Mouse (Mus musculus) right cerebral cortex, adult 18-20 months (tissue): ENCODE measurements around the gene Atp6v0b.

ENCODE experiments used
- DNase-seq: peaks from one replicate; pipeline ENCODE4 v3.0.0; 2022; ENCODE audit warnings: mixed read lengths

The Atp6v0b gene

GRCm38 (mm10) chr4:117869317-117869716, 17.8 kb downstream of the Atp6v0b start:
- DNase-seq, result no peak

GRCm38 (mm10) chr4:117867823-117868222, 19.3 kb downstream of the Atp6v0b start:
- no peak for DNase-seq

GRCm38 (mm10) chr4:117867000-117867399, 20.1 kb downstream of the Atp6v0b start:
- no peak for DNase-seq

GRCm38 (mm10) chr4:117866083-117866482, 21.1 kb downstream of the Atp6v0b start:
- DNase-seq, result no peak

- DNase-seq, result peak; percentile 72
These were observed 24.3 kb downstream of the Atp6v0b start for GRCm38 (mm10) chr4:117862823-117863222.

GRCm38 (mm10) chr4:117860570-117860969, 26.6 kb downstream of the Atp6v0b start:
- no peak for DNase-seq

- DNase-seq, result peak; percentile 61
These were observed 28.3 kb downstream of the Atp6v0b start for GRCm38 (mm10) chr4:117858794-117859193.

- DNase-seq, result peak; percentile 54
These were observed 32.0 kb downstream of the Atp6v0b start for GRCm38 (mm10) chr4:117855146-117855545.

GRCm38 (mm10) chr4:117852152-117852868, 34.8 kb downstream of the Atp6v0b start:
- DNase-seq, result no peak

GRCm38 (mm10) chr4:117850871-117851270, 36.3 kb downstream of the Atp6v0b start:
- no peak for DNase-seq

- DNase-seq, result no peak
These were observed 37.0 kb downstream of the Atp6v0b start for GRCm38 (mm10) chr4:117850176-117850575.

GRCm38 (mm10) chr4:117849506-117849905, 37.6 kb downstream of the Atp6v0b start:
- DNase-seq, result no peak

GRCm38 (mm10) chr4:117849063-117849462, 38.1 kb downstream of the Atp6v0b start:
- no peak for DNase-seq

GRCm38 (mm10) chr4:117847011-117847410, 40.1 kb downstream of the Atp6v0b start:
- peak; percentile 43 for DNase-seq

GRCm38 (mm10) chr4:117846261-117846660, 40.9 kb downstream of the Atp6v0b start:
- DNase-seq, result no peak

GRCm38 (mm10) chr4:117845316-117845715, 41.8 kb downstream of the Atp6v0b start:
- DNase-seq, result no peak

- no peak for DNase-seq
These were observed 42.7 kb downstream of the Atp6v0b start for GRCm38 (mm10) chr4:117844467-117844866.

GRCm38 (mm10) chr4:117843101-117843500, 44.0 kb downstream of the Atp6v0b start:
- no peak for DNase-seq

GRCm38 (mm10) chr4:117841566-117841965, 45.6 kb downstream of the Atp6v0b start:
- DNase-seq, result no peak

- DNase-seq, result no peak
These were observed 46.3 kb downstream of the Atp6v0b start for GRCm38 (mm10) chr4:117840821-117841220.

- no peak for DNase-seq
These were observed 47.8 kb downstream of the Atp6v0b start for GRCm38 (mm10) chr4:117839366-117839765.

- DNase-seq, result no peak
These were observed 49.9 kb downstream of the Atp6v0b start for GRCm38 (mm10) chr4:117837271-117837670.

- peak; percentile 87 for DNase-seq
These were observed 50.8 kb downstream of the Atp6v0b start for GRCm38 (mm10) chr4:117836204-117836767.

GRCm38 (mm10) chr4:117835531-117836111, 51.5 kb downstream of the Atp6v0b start:
- DNase-seq, result peak; percentile 77
